Mouse (Mus musculus): ENCODE data around the gene Pla2g12b. TPM values are rescaled to one million over a fixed set of nuclear protein-coding genes. Genes with fewer than 3 reads are reported as not detected.

Gene Pla2g12b
- total RNA-seq, 4 experiments from 2014 or later = not detected

DNA sequence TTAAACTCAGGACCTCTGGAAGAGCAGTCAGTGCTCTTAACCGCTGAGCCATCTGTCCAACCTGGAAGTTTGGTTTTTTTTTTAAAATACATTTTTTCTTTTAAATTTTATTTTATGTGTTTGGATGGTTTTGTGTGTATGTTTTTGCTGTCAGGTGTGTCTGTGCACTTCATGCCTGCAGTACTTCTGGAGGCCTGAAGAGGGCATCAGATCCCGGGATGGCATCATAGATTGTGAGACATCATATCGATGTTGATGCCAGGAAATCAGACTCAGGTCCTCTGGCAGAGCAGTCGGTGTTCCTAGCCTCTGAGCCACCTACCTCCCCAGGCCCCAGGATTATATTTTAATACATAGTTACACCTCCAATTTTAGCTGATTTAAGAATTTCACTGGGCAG lies 10.3 kb downstream of the Pla2g12b start:
- DNase-seq = no peak

DNA sequence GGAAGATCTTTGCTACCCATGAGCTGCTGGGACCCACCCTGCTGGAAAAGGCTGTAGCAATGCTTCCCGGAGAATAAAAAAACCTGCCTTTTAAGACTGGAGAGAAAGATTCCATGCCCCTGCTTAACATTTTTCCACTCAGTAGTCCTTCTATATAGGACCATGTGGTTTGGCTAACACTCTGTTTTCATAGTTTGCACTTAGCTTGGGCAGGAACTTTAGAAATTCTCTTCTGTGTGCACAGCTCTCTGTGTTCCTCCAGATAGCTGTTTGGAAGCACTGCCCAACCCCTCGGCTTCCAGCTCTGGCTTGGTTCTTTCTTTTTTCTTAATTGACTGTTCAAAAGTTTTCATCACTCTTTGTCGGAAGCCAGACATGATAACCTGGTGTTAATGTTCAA lies 13.2 kb downstream of the Pla2g12b start:
- DNase-seq = no peak

DNA sequence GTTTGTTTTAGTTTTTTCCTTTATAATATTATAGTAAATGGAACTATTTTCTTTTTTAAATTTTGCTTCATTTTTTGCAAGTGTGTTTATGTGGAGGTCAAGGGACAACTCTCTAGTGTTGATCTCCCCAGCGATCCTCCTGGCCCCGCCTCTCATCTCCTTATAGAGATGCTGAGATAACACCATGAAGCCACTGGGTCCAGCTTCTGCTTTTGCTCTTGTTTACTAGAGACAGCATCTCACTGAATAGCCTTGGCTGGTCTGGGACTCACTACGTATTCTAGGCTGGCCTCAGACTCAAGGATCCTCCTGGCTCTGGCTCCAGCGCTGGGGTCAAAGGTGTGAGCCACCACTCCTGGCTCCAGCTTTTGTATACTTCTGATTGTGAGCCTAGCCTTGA lies 16.1 kb downstream of the Pla2g12b start:
- DNase-seq = no peak

DNA sequence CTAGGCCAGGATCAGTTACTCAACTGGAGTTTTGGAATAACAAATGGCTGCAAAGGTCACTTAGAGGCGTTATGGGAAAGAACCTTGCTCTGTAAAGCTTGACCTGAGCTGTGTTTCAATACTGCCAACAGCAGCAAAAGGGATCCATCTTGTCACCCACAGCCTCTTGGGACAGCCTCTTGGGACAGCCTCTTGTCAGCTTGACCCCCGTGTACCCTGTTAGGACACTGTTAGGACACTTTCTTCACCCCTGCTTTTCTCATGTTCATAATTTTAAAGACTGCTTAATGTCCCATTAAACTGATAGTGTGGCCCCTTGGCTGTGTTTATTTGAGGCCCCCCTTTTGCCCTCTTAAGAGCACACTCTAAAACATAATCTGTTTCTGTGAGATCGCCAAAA lies 21.0 kb downstream of the Pla2g12b start:
- DNase-seq = no peak

DNA sequence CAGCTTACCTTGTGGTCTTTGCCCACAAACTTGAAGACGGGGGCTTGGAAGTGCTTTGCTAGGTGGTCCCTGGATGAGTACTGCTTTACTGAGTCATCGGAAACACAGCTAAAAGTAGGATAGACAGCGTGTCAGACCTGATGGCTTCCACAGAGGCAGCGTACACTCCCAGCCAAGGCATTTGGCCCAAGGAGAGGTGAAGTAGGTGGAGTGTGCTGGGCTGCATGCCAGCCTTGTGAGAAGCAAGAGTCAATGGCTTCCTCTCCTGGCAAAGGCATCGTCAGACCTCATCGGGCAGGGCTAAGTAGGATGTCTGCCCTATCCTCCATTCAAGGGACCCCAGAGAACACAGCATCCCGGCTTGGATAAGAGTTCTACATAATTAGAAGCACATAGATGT lies 21.9 kb downstream of the Pla2g12b start:
- peak; percentile 32 for DNase-seq

DNA sequence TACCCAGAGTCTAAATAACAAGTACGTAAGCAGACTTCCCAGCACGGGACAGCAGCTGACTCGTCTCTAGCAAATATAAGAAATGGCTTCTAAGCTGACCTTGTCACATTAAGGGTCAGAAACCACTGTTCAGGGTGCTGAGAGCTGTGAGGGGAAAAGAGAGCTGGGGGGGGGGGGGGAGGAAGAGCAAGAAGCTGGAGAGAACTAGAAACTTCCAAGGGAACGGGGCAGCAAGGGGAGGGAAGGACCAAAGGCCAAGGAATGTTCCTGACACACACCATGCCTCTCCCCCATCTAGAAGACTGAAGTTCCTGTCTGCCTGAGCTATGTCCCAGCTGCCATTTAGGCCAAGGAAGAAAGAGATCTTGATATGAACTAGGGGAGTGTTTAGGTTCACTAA lies 22.9 kb downstream of the Pla2g12b start:
- no peak for DNase-seq

DNA sequence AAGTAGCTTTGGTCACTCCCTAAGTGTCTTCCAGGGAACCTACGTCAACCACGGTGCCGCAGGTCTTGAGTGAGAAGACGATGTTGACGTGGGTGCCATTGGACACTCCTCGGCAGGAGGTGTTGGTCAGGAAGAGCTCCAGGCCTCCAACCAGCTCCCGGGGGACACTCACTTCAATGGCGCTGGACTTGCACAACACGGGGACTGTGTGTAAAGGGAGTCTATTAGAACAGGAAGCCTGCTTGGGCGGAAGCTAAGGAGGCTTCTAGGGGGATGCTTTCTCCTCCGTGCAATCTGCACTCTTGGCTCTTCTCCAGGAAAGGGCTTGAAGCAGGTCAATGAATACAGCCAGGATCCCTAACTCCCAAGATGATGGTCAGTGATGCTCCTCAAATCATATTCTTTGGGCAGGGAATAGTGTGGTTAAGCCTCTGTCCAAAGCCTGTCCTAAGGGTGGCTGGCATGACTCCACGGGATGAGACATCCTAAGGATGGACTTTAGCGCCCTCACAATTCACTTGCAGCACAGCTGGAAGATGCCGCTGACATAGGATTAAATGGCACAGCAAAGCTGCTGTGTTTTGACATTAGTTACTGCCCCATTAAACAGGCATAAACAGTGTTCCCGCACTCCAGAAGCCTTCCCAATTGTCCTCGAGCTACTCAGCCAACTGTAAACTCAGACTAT lies 26.1 kb downstream of the Pla2g12b start:
- DNase-seq = no peak

DNA sequence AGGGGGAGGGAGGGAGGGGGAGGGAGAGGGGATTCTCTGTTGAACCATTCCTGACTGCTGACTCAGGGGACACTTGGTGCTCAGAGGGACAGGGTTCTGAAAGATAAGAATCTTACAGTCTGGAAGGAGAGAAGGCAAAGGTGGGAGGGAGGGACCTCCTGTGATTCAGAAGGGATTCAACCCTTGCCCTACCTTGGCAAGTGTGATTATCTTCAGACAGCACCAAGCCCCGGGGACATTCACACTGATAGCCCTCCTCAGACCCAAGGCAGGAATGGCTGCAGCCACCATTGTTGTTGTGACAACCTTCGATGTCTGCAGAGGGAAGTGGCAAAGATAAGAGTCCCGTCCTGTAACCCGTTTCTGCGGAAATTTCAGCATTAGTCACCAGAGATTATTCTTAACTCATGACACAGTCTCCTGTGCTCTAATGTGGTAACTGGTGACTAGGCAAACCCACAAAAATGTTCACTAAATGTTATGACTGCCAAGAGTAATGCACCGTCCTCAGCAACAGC lies 27.3 kb downstream of the Pla2g12b start:
- DNase-seq = no peak

DNA sequence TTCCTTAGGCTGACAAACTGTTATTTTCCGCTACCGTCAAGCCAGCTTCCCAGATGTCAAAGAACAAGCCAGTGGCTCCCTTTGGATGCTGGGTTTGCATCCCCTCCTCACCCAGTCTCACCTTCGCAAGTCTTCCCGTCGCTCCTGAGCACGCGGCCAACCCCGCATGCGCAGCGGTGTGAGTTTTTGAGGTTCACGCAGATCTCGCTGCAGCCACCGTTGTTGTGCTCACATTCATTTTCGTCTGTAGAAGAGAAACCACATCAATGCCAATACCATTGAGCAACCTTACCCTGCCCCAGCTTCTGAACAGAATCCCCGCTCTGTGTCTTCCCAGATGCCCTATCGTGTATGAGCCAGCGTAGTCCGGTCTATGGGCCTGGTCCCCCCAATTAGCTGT lies 32.3 kb downstream of the Pla2g12b start:
- DNase-seq = no peak

DNA sequence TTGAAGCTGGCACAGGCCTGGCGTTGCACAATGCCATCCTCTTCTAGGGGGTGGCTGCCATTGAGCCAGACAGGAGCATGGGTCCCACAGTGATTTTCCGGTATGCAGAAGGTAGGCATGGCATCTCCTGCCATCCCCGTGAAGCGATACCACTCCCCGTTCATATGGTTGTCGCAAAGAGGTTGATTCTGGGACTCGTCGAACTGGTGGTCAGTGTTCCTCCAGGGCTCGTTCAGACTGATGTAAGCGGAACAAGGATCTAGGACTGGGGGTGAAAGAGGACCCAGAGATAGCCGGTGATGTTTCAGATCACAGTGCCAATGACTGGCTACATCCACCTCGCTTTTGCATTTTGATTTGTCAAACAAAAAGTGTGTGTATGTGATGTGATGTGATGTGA lies 35.2 kb downstream of the Pla2g12b start:
- DNase-seq = no peak

DNA sequence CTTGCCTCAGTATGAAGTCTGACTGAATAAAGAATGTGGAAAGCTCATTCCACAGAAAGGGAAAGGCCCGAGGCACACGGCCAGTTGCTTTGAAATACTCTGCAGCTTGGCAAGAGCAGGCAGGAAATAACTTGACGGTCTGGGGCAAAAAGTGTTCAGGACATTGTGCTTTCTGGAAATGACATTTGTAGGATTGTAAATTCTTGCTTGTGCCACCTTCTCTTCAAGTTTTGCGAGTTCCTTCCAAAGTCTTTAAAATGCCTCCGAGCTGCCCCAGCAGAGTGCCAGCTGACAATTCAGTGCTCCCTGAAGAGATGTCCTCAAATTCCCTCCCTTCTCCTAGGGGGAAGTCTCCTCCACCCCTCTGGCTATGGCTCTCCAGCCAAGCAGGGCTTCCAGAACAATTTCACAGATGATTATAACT lies 36.1 kb downstream of the Pla2g12b start:
- no peak for DNase-seq

DNA sequence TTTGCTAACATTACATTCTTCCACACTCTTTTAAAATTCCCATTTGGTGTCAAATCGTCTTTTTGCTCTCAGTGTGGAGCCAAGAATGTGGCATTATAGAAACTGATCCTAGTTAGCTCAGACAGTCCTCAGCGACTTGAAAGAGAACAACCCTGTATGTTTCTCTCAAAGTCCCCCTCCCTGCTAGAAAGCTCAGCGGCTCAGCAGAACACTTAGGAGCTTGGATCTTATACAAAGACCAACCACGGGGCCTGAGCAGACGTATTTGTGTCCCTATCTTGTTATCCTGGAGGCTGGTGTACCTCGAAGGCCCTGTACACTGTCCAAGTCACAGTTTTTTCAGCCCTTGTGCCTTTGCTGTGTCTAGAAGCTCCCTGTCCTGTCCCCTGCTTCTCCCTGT lies 36.7 kb downstream of the Pla2g12b start:
- DNase-seq = no peak

DNA sequence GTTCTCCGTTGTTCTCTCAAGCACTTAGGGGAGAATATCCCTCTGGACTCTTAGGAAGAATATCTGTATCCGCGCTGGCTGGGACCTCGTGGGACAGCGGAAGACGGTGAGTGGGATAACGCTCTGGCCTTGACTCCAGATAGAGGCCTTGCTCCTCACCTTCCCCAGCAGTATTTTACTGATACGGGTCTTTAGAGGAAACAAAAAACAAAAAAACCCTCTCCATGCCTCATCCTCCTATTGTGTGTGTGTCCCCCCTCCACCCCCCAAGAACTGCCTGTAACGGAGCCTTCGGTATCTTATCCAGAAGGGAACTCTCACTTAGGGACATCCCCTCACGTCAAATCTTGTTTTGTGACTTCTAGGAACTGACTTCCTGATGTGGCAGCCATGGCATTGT lies 38.3 kb downstream of the Pla2g12b start, which contains the start of gene Oit3:
TSS of gene Oit3 (minus strand) at position 44 of the 400 bp plus-strand sequence.
- DNase-seq = no peak

DNA sequence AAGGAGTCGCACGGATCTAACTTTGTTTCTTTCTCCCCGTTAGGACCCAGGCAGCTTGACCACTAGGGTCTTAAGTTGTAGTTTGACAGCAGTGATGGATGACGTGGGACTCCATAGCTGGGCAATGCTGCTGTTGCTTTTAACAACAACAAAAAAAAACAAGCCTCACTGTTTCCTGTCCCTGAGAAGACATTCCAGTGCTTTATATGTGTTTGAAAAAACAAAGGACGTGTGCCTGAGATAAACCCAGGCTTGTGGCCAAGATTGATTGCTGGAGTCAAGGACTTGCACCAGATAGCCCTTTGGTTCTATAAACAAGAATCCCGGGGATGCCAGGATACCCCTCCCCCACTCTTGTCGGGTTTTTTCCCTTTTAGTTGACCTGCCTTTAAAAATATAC lies 39.8 kb downstream of the Pla2g12b start:
- DNase-seq = peak; percentile 62

DNA sequence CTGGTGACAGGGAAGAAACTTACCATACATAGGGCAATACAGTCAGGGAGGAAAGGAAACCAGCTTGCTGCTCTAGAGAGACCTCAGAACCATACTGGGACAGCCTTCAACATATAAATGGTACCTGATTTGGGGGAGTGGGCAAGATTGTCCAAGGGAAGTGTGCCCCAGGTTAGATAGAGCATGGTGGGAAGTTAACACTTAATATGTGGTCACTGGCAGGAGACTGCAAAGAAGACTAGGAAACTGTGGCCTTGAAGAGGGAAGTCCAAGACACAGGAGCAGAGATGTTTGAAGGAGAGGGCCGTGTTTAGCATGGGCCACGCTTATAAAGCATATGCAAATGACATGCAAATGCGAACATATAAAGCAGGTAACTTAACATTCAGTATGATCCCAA lies 40.6 kb downstream of the Pla2g12b start:
- DNase-seq = no peak

DNA sequence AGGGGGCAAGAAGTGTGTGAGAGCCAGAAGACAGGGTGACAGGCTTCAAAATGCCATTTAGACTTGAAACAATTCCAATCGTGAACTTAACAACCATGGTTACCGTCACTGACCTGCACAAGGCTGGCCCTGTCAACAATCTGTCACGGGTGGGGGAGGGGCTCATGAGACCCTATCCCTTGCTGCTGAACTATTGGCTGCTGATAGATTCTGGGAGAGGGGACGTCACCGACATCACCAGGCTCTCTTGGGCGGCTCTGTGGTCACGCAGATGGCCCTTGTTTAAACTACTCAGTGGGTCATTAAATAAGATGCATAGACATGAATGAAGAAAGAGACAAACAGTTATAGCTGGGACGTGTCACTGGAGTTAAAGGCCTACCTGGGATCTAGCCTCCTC lies 41.2 kb downstream of the Pla2g12b start:
- DNase-seq = no peak

DNA sequence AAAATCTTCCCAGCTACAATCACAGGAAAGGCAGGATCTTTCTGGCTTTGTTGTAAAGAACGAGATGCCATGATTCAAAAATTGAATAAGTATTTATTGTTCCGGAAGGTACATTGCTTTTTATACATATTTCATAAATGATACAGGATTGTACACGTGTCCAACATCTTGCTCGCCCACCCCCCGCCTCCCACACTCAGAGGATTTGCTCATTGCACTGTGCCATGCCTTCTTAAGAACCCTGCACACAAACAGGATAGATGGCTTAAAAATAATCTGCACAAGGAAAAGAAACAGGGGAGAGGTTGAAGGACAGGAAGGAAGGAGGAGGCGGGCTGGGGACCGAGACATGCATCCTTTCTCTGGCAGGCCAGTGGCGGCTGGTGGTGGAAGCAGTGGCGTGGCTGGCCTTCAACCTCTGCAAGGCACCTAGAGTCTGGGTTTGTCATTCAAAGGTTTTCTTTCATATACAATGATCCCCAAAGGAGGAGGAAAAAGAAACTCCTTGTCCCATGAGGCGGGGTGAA lies 43.5 kb downstream of the Pla2g12b start:
- no peak for DNase-seq

DNA sequence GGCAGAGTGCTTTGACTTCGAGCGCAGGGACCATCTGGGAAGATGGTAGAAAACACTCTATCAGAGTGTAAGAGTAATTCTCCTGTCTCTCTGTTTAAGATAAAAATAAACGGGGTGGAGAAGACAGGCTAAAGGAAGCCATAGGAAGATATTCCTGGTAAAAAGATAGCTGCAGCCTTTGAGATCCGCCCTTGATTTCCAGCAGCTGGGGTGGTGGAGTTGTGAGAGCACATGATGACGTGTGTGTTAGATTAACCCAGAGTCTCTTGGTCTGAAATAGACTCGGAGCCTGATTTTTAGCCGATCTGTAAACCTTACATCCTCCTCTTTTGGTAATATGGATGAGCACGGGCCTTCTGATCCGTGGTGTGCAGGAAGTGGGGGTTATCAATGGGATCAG lies 44.1 kb downstream of the Pla2g12b start:
- no peak for DNase-seq

DNA sequence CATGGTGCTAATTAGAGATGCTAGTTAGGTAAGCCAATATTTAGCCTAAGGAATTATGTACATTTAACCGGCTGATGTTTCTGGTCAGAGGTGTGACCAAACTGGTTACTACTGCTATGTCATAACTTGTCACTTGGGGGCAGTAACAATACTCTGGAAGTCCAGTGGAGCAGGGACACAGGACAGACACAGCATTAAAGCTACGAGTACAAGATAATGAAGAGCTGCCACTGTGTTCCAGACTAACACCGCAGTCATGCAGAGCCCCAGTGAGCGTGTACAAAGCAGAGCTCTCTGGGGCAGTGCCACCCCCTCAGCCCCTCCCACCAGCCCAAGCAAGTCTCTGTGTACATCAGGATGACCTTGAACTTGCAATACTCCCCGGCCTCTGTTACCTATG lies 48.4 kb downstream of the Pla2g12b start:
- DNase-seq = no peak

DNA sequence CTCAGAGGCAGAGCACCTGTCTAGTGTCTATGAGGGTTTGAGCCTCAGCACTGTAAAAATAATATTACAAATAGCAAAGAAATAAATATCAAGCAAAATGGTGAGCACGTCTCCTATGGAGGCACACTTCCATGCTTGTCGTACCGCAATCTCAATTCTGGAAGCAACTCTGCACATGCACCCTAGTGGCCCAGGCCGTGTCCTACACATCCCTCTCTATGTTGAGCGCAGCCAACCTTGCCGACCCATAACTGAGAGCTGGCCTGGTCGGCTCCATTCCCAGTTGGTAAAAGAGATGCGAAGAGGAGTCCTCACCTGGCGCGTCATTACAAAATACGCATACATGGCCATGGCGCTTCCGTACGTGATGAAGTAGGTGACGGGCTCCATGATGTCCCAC lies 51.2 kb downstream of the Pla2g12b start:
- DNase-seq = no peak

DNA sequence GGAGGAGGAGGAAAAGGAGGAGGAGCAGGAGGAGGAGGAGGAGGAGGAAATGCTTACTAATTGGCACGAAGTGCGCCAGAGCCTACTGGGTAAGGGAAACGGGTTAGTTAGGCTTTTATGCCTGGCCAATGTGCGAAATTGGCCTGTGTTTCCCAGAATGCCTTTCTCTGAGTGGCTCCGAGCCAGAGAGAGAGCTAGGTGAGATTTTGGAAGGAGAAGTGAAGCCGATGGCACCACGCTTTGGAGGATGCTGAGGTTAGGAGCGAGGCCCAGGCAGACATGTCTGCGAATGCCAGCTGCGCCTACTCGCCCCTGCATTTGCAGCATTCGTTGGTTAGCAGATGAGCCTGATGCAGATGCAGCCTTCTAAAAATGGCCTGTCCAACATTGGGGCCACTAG lies 56.3 kb downstream of the Pla2g12b start:
- no peak for DNase-seq

DNA sequence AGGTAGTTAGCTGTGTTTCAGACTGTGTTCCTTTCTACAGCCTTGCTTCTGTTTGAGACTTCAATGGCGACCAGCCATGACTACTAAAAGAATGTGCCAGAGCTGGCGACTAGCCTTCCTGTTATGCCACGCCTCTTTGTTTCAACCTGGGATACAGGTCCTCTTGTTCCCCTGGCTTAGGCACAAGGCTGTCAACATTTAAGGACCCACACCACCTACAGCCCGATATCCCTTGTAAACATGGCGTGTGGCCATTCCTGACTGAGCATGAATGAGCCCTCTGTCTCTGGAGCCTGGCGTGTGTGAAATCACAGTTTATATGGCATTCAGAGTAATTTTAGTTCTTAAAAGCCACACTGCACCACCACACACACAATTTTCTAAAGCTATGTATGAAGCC lies 58.8 kb downstream of the Pla2g12b start:
- DNase-seq = no peak

DNA sequence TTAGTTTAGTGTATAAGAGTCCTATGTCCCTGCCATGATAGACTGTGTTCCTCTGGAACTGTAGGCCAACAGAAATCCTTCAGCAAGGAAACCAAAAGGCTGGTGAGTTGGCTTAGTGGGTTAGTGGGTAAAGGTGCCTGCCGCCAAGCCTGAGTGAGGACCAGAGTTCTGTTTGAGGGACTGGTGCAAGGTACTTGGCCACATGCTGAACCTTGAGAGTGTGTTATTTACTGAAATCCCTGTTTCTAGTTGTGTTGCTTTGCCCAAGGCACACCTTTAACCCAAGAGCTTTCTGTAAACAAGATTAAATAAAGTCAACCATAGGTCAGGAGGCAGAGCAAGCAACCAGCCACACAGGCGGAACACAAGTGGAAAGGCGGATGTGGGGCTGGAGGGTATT lies 62.1 kb downstream of the Pla2g12b start:
- no peak for DNase-seq

DNA sequence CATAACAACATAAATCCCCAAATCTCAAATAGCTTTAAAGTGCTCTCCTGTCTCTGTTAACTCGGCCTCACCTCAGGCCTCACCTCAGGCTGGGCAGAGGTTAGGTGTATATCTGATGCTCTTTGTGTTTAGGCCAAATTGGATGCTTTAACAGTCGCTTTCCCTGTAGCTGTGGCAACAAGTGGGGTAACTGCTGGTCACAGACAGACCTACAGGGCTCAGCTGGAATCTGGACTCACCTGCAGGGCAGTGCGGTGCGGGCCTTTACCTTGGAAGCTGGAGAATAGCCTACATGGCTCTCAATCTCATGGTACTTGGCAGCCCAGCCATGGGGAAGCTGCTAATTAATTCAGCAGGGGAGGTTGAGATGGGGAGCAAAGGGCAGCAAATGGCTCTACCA lies 63.2 kb downstream of the Pla2g12b start:
- no peak for DNase-seq

DNA sequence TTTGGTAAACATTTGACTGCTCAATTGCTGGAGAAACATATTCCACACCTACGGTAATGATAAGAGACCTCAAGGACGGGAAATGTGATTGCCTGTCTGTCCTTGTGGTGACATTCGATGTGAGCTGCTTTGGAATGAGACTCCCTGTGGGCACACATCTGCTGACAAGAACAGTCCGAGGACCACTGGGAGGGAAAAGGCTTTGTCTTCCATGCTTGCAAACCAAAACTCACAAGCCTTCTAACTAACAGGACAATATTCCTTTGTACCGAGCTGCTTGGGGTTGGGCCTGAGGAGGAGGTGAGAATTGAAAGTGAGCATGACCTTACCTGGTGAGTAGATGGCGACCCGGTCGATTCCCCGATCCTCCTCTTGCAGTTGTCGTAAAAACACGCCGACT lies 63.8 kb downstream of the Pla2g12b start:
- no peak for DNase-seq
